Mouse (Mus musculus): ENCODE measurements around the gene Bhmt.

DNA sequence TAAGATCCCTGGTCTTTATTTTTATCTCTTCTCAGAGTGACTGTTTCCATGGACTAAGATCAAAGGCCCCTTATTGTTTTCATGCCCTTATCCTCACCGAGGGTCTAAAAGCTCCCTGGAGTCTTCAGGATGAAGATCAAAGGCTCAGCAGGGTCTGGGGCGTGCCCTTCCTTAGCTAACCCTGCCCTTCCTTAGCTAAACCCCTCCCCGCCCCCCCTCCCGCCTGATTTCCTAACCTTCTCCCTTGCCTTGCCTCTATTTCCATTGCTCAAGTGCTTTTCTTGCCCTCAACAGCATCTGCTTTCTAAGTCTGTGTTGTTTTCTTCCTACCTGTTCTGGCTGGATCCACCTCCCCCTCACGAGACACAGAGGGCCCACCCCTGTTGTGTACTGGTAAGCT is 49.6 kb upstream of the Bhmt start:
- no peak for TF ChIP-seq GATA2 (IDR thresholded peaks at IDR 0.05; ENCODE audit: borderline replicate concordance, low read depth, low read length)
- TF ChIP-seq CTCF (IDR thresholded peaks at IDR 0.05; ENCODE audit: low read depth, low read length): no peak
- TF ChIP-seq GATA1 (IDR thresholded peaks at IDR 0.05; ENCODE audit: borderline replicate concordance, low read length): no peak
